Mouse (Mus musculus) forebrain, embryonic 10.5 days (tissue): ENCODE data around the gene Cdkn1b. TPM values are rescaled to one million over a fixed set of nuclear protein-coding genes. Genes with fewer than 3 reads are reported as not detected.

Experiments used
- DNase-seq: peaks from one replicate; pipeline ENCODE4 v3.0.0-alpha.2; 2017; ENCODE audit warnings: low spot score; ENCODE audit errors: extremely low spot score
- H3K27ac ChIP-seq: fragments of 300-500 bp; sonication (generic); 2 replicates; pipeline ENCODE4 v1.5.1; 2016; ENCODE audit warnings: mild to moderate bottlenecking
- H3K27me3 ChIP-seq: fragments of 300-500 bp; sonication (generic); 2 replicates; pipeline ENCODE4 v1.6.1; 2016; ENCODE audit warnings: mild to moderate bottlenecking; ENCODE audit not compliant: poor library complexity, severe bottlenecking
- H3K36me3 ChIP-seq: fragments of 300-500 bp; sonication (generic); replicated peaks from 2 replicates; pipeline ENCODE4 v1.6.1; 2016; ENCODE audit warnings: mild to moderate bottlenecking, moderate library complexity
- H3K4me1 ChIP-seq: fragments of 300-500 bp; sonication (generic); 2 replicates; pipeline ENCODE4 v1.6.1; 2016
- H3K4me3 ChIP-seq: fragments of 300-500 bp; sonication (generic); 2 replicates; pipeline ENCODE4 v1.5.1; 2016; ENCODE audit warnings: mild to moderate bottlenecking, moderate library complexity
- H3K9me3 ChIP-seq: fragments of 300-500 bp; sonication (generic); 2 replicates; pipeline ENCODE4 v1.6.1; 2016; ENCODE audit warnings: mild to moderate bottlenecking, moderate library complexity
- WGBS: fragments of 180-500 bp; shearing (Covaris S2); methylation state at CpG from one replicate; pipeline ENCODE4 v1.1.7; 2016; 5-methylcytosine and 5-hydroxymethylcytosine counted together
- polyA plus RNA-seq: library from polyadenylated mRNA; unstranded; fragments of >200 nt; fragmentation: Nextera tagmentation; extraction: Ambion mirVana; gene quantifications from 2 replicates; pipeline ENCODE4 v1.2.1, GENCODE M21; 2016

Gene Cdkn1b
- polyA plus RNA-seq, 1 experiment from 2014 or later, result 19.0 TPM

- Histone ChIP-seq H3K4me1 (peaks cover 85% of the 10 kb centered on the region), H3K36me3 (peaks cover 31% of the 10 kb centered on the region), H3K27me3 (no peaks in the 10 kb centered on the region), H3K27ac (peak overlapping the region; percentile 98), H3K9me3 (no peaks in the 10 kb centered on the region), H3K4me3 (peak overlapping the region; percentile 71)
- peak; percentile 73 for DNase-seq
- WGBS, result under 1% methylated on average over 63 of the region's 63 CpGs
These were observed 6.8 kb downstream of the Cdkn1b start for GRCm38 (mm10) chr6:134926803-134927594.

GRCm38 (mm10) chr6:134927595-134928095, 7.4 kb downstream of the Cdkn1b start:
- Histone ChIP-seq H3K27me3 (no peaks in the 10 kb centered on the region), H3K27ac (peak overlapping the region; percentile 98), H3K4me1 (peaks cover 79% of the 10 kb centered on the region), H3K4me3 (peak overlapping the region; percentile 71), H3K36me3 (peaks cover 25% of the 10 kb centered on the region), H3K9me3 (no peaks in the 10 kb centered on the region)
- under 1% methylated on average over 13 of the region's 13 CpGs for WGBS
- DNase-seq, result no peak

GRCm38 (mm10) chr6:134928096-134928888, 8.1 kb downstream of the Cdkn1b start:
- H3K27me3 ChIP-seq, result no peaks in the 10 kb centered on the region
- peak overlapping the region; percentile 71 for H3K4me3 ChIP-seq
- peaks cover 76% of the 10 kb centered on the region for H3K4me1 ChIP-seq
- DNase-seq, result peak; percentile 95
- peak overlapping the region; percentile 98 for H3K27ac ChIP-seq
- under 1% methylated on average over 63 of the region's 63 CpGs for WGBS
- H3K36me3 ChIP-seq, result peaks cover 19% of the 10 kb centered on the region
- H3K9me3 ChIP-seq, result no peaks in the 10 kb centered on the region

- under 1% methylated on average over 15 of the region's 15 CpGs for WGBS
- H3K4me1 ChIP-seq, result peaks cover 70% of the 10 kb centered on the region
- no peak for DNase-seq
These were observed 8.7 kb downstream of the Cdkn1b start for GRCm38 (mm10) chr6:134928889-134929310.

GRCm38 (mm10) chr6:134929926-134930325, 9.7 kb downstream of the Cdkn1b start:
- H3K4me1 ChIP-seq, result peaks cover 61% of the 10 kb centered on the region
- peak overlapping the region; percentile 98 for H3K27ac ChIP-seq
- H3K36me3 ChIP-seq, result peaks cover 7% of the 10 kb centered on the region; the same call in 1 of the 2 replicates
- no peaks in the 10 kb centered on the region for H3K27me3 ChIP-seq
- no peak for DNase-seq
- H3K9me3 ChIP-seq, result no peaks in the 10 kb centered on the region
- H3K4me3 ChIP-seq, result peak overlapping the region; percentile 71
- 69% methylated on average over 4 of the region's 4 CpGs for WGBS

More at GRCm38 (mm10) chr6:134928889-134929310, 8.7 kb downstream of the Cdkn1b start:
- Histone ChIP-seq H3K36me3 (peaks cover 13% of the 10 kb centered on the region), H3K9me3 (no peaks in the 10 kb centered on the region), H3K27me3 (no peaks in the 10 kb centered on the region), H3K27ac (peak overlapping the region; percentile 98), H3K4me3 (peak overlapping the region; percentile 71)

GRCm38 (mm10) chr6:134930383-134930782, 10.2 kb downstream of the Cdkn1b start:
- H3K27ac ChIP-seq, result peak overlapping the region; percentile 98
- peaks cover 57% of the 10 kb centered on the region for H3K4me1 ChIP-seq
- H3K27me3 ChIP-seq, result no peaks in the 10 kb centered on the region
- no peaks in the 10 kb centered on the region for H3K9me3 ChIP-seq
- H3K36me3 ChIP-seq, result peaks cover 4% of the 10 kb centered on the region; the same call in 1 of the 2 replicates
- no peak for DNase-seq
- 94% methylated on average over 7 of the region's 7 CpGs for WGBS
- H3K4me3 ChIP-seq, result peak overlapping the region; percentile 71

- no peaks in the 10 kb centered on the region for H3K27me3 ChIP-seq
- peaks cover 4% of the 10 kb centered on the region; the same call in 1 of the 2 replicates for H3K36me3 ChIP-seq
- WGBS, result 90% methylated on average over 3 of the region's 3 CpGs
- H3K27ac ChIP-seq, result no peak overlapping the region
- no peak for DNase-seq
- H3K4me3 ChIP-seq, result peak overlapping the region; percentile 71
- H3K9me3 ChIP-seq, result no peaks in the 10 kb centered on the region
- peaks cover 50% of the 10 kb centered on the region for H3K4me1 ChIP-seq
These were observed 10.9 kb downstream of the Cdkn1b start for GRCm38 (mm10) chr6:134931146-134931545.

- no peaks in the 10 kb centered on the region for H3K9me3 ChIP-seq
- no peak for DNase-seq
- H3K27me3 ChIP-seq, result no peaks in the 10 kb centered on the region
- peaks cover 35% of the 10 kb centered on the region for H3K4me1 ChIP-seq
- WGBS, result 87% methylated on average over 12 of the region's 12 CpGs
- H3K36me3 ChIP-seq, result peaks cover 4% of the 10 kb centered on the region; the same call in 1 of the 2 replicates
- no peak overlapping the region for H3K27ac ChIP-seq
- no peak overlapping the region for H3K4me3 ChIP-seq
These were observed 12.4 kb downstream of the Cdkn1b start for GRCm38 (mm10) chr6:134932486-134933206.

GRCm38 (mm10) chr6:134933207-134933558, 13.0 kb downstream of the Cdkn1b start:
- Histone ChIP-seq H3K27ac (no peak overlapping the region), H3K4me3 (no peak overlapping the region), H3K27me3 (no peaks in the 10 kb centered on the region), H3K9me3 (no peaks in the 10 kb centered on the region), H3K36me3 (peaks cover 4% of the 10 kb centered on the region; the same call in 1 of the 2 replicates), H3K4me1 (peaks cover 31% of the 10 kb centered on the region)
- no peak for DNase-seq
- WGBS, result 81% methylated on average over 2 of the region's 2 CpGs

- 93% methylated on average over 5 of the region's 5 CpGs for WGBS
- no peaks in the 10 kb centered on the region for H3K27me3 ChIP-seq
- peaks cover 4% of the 10 kb centered on the region; the same call in 1 of the 2 replicates for H3K36me3 ChIP-seq
- H3K4me1 ChIP-seq, result peaks cover 27% of the 10 kb centered on the region
- H3K27ac ChIP-seq, result no peak overlapping the region
- no peak overlapping the region for H3K4me3 ChIP-seq
- DNase-seq, result no peak
- H3K9me3 ChIP-seq, result no peaks in the 10 kb centered on the region
These were observed 14.1 kb downstream of the Cdkn1b start for GRCm38 (mm10) chr6:134934305-134934704.

- H3K36me3 ChIP-seq, result peaks cover 38% of the 10 kb centered on the region
- H3K27me3 ChIP-seq, result no peaks in the 10 kb centered on the region
- 93% methylated on average over 4 of the region's 4 CpGs for WGBS
- H3K27ac ChIP-seq, result no peak overlapping the region
- no peaks in the 10 kb centered on the region for H3K4me1 ChIP-seq
- no peaks in the 10 kb centered on the region for H3K9me3 ChIP-seq
- H3K4me3 ChIP-seq, result no peak overlapping the region
- DNase-seq, result no peak
These were observed 19.6 kb downstream of the Cdkn1b start for GRCm38 (mm10) chr6:134939781-134940180.

GRCm38 (mm10) chr6:134943759-134944407, 23.7 kb downstream of the Cdkn1b start:
- 90% methylated on average over 13 of the region's 13 CpGs for WGBS
- Histone ChIP-seq H3K4me1 (no peaks in the 10 kb centered on the region; the same call in 1 of the 2 replicates), H3K27ac (no peak overlapping the region), H3K36me3 (peaks cover 55% of the 10 kb centered on the region), H3K9me3 (no peaks in the 10 kb centered on the region), H3K4me3 (no peak overlapping the region), H3K27me3 (no peaks in the 10 kb centered on the region)
- DNase-seq, result no peak
